23 mouse cellular contexts compared by ENCODE assay signal in the genomic region with DNA sequence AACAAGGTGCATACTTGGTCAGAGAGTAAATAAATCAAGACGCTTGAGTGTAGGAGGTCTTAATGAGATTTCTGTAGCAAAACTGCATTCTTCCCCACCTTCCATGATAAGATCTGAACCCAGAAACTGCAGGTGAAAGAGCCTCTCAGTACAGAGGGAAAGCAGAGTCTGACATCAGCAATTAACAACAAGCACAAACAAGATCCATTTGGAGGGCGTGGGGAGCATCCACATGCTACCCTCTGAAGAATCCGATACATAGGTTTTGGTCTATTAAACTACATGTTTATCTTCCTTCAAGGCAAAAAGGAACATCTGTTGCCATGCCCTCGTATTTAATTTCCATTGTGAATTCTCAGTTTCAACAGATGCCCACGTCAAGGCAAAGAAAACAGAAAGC.
DNase-seq lines count a peak whose midpoint lies in the region; ATAC-seq and TF ChIP-seq lines count a peak whose summit lies in the region.
"Had no signal": no experiment of that assay in that cellular context is flagged by ENCODE, and none has a peak within 500 bp of the region (broad histone marks: within the 10 kb centered on the region; RNA-seq: fewer than 3 reads in every experiment).

No protein-coding gene starts in this region.

- H3K27ac ChIP-seq in kidney, embryonic 15.5 days = no peak overlapping the region
- no peak overlapping the region for H3K27ac ChIP-seq in kidney, adult 2 months (ENCODE audit: insufficient read depth, low read depth, low read length)
- no peak overlapping the region for H3K27ac ChIP-seq in kidney, postnatal 0 days
- H3K27ac ChIP-seq: embryonic facial prominence, embryonic 10.5 days; embryonic facial prominence, embryonic 12.5 days; forebrain, embryonic 13.5 days; forebrain, embryonic 15.5 days had no signal

- peak; percentile 75; the same call in 1 of the 2 replicates for ATAC-seq in kidney, embryonic 15.5 days (replicated peaks; ENCODE audit: low FRiP score)
- no peak for ATAC-seq in kidney, postnatal 0 days (replicated peaks; ENCODE audit: low FRiP score, low read depth)
- ATAC-seq: activated CD4-positive, CD25-positive, alpha-beta regulatory T cell, adult 4 months; CD4-positive, CD25-positive, alpha-beta regulatory T cell, adult 4 months; forebrain, embryonic 13.5 days; forebrain, embryonic 15.5 days; Patski had no signal

- intact Hi-C loops in heart, postnatal 14 days (cut with DNase I) = no loop called here

- no peaks in the 10 kb centered on the region for H3K36me3 ChIP-seq in kidney, embryonic 15.5 days
- no peaks in the 10 kb centered on the region for H3K36me3 ChIP-seq in kidney, adult 2 months (ENCODE audit: control insufficient read depth, insufficient read depth, low read length)
- H3K36me3 ChIP-seq in kidney, postnatal 0 days (ENCODE audit: insufficient read depth, low read length) = no peaks in the 10 kb centered on the region
- H3K36me3 ChIP-seq: embryonic facial prominence, embryonic 10.5 days; embryonic facial prominence, embryonic 12.5 days; forebrain, embryonic 15.5 days; G1E had no signal

- TF ChIP-seq CTCF in kidney, adult 2 months (conservative IDR thresholded peaks at IDR 0.05; ENCODE audit: insufficient read depth, insufficient read length, low read depth, low read length) = no peak
- no peak for TF ChIP-seq CTCF in kidney, postnatal 0 days (IDR thresholded peaks at IDR 0.05; ENCODE audit: low read depth)

- H3K27me3 ChIP-seq in kidney, embryonic 15.5 days = no peaks in the 10 kb centered on the region
- H3K27me3 ChIP-seq in kidney, adult 2 months (replicated peaks; ENCODE audit: control insufficient read depth, insufficient read depth, low read length) = no peaks in the 10 kb centered on the region
- no peaks in the 10 kb centered on the region for H3K27me3 ChIP-seq in kidney, postnatal 0 days (ENCODE audit: insufficient read depth, low read length)
- H3K27me3 ChIP-seq: embryonic facial prominence, embryonic 12.5 days; forebrain, embryonic 13.5 days; forebrain, embryonic 15.5 days had no signal

- peaks cover 7% of the 10 kb centered on the region; the same call in 1 of the 2 replicates for H3K4me1 ChIP-seq in kidney, embryonic 15.5 days
- H3K4me1 ChIP-seq in kidney, adult 2 months (ENCODE audit: control insufficient read depth, insufficient read depth, low read length) = no peaks in the 10 kb centered on the region
- H3K4me1 ChIP-seq in kidney, postnatal 0 days (replicated peaks; ENCODE audit: insufficient read depth, low read length) = no peaks in the 10 kb centered on the region
- H3K4me1 ChIP-seq: embryonic facial prominence, embryonic 10.5 days; embryonic facial prominence, embryonic 12.5 days; forebrain, embryonic 13.5 days; forebrain, embryonic 15.5 days had no signal

- no peak overlapping the region for H3K9ac ChIP-seq in kidney, embryonic 15.5 days
- no peak overlapping the region for H3K9ac ChIP-seq in kidney, postnatal 0 days (ENCODE audit: low read depth, low read length)
- H3K9ac ChIP-seq: embryonic facial prominence, embryonic 12.5 days; forebrain, embryonic 13.5 days; forebrain, embryonic 15.5 days had no signal

- DNase-seq in heart, adult 11 months = peak; percentile 61
- no peak for DNase-seq in heart, postnatal 14 days
- DNase-seq in kidney, adult 2 months = no peak
- peak; percentile 69 for DNase-seq in kidney, postnatal 0 days (ENCODE audit: low spot score)
- no peak for DNase-seq in kidney, adult 8-10 months
- DNase-seq: adrenal gland, adult 8-10 months; adrenal gland, postnatal 14 days; adrenal gland, postnatal 36 days; B cell, adult 2 months; cerebellum, adult 11-12 months; cerebellum, adult 2 months; cerebellum, adult 9-10 months; cerebellum, postnatal 10 days; cerebellum, postnatal 25 days had no signal

- TF ChIP-seq POLR2A in kidney, adult 2 months (IDR thresholded peaks at IDR 0.05; ENCODE audit: low read depth, low read length) = no peak

- WGBS in kidney, embryonic 15.5 days = 44% methylated on average over 5 of the region's 5 CpGs
- 58% methylated on average over 5 of the region's 5 CpGs for WGBS in kidney, adult 2 months
- 38% methylated on average over 5 of the region's 5 CpGs for WGBS in kidney, postnatal 0 days

- no peak overlapping the region for H3K4me3 ChIP-seq in kidney, embryonic 15.5 days (replicated peaks)
- H3K4me3 ChIP-seq in kidney, adult 2 months (ENCODE audit: insufficient read depth, low read depth, low read length) = no peak overlapping the region
- no peak overlapping the region for H3K4me3 ChIP-seq in kidney, postnatal 0 days (replicated peaks; ENCODE audit: low read depth, low read length)
- H3K4me3 ChIP-seq: embryonic facial prominence, embryonic 10.5 days; embryonic facial prominence, embryonic 12.5 days; forebrain, embryonic 13.5 days; forebrain, embryonic 15.5 days had no signal

- no peaks in the 10 kb centered on the region for H3K9me3 ChIP-seq in kidney, embryonic 15.5 days (replicated peaks)
- H3K9me3 ChIP-seq in kidney, postnatal 0 days (replicated peaks; ENCODE audit: low read length) = no peaks in the 10 kb centered on the region
- H3K9me3 ChIP-seq: embryonic facial prominence, embryonic 10.5 days; embryonic facial prominence, embryonic 12.5 days; forebrain, embryonic 13.5 days; forebrain, embryonic 15.5 days; G1E had no signal

- no peak overlapping the region for H3K4me2 ChIP-seq in kidney, embryonic 15.5 days
- H3K4me2 ChIP-seq in kidney, postnatal 0 days (ENCODE audit: low read length) = no peak overlapping the region
- H3K4me2 ChIP-seq: embryonic facial prominence, embryonic 12.5 days; forebrain, embryonic 13.5 days; forebrain, embryonic 15.5 days had no signal

Comparison
In these comparisons a context has a peak if more than half of its experiments do, and no peak if none do; other contexts are left out.
1. DNase-seq: peak in heart, adult 11 months (single experiment) and kidney, postnatal 0 days (single experiment); none in heart, postnatal 14 days (0 of 2), kidney, adult 2 months (single experiment) and kidney, adult 8-10 months (0 of 2).